Mouse (Mus musculus) ES-Bruce4 (cell line): ENCODE measurements around the gene Exoc3.

Source experiments
- CTCF ChIP-seq: IDR thresholded peaks from one replicate; pipeline ENCODE4 v1.8.1; 2011; ENCODE audit warnings: low read depth, low read length
- POLR2A ChIP-seq: IDR thresholded peaks from one replicate; pipeline ENCODE4 v1.8.1; 2011; ENCODE audit warnings: low read length; ENCODE audit not compliant: insufficient read depth

- TF ChIP-seq POLR2A: no peak
- TF ChIP-seq CTCF: no peak
Measured at GRCm38 (mm10) chr13:74246494-74246893, 38.0 kb upstream of the Exoc3 start.
